Mouse (Mus musculus) myocyte (in vitro differentiated cells): ENCODE results near the gene Dnph1. TPM values are rescaled to one million over a fixed set of nuclear protein-coding genes. Genes with fewer than 3 reads are reported as not detected.

Source experiments
- H3K27me3 ChIP-seq: one replicate; pipeline ENCODE4 v1.6.1; 2011; ENCODE audit not compliant: control insufficient read depth, insufficient read depth, insufficient read length
- H3K36me3 ChIP-seq: one replicate; pipeline ENCODE4 v1.6.1; 2011; ENCODE audit not compliant: control insufficient read depth, insufficient read depth
- H3K4me2 ChIP-seq: one replicate; pipeline ENCODE4 v1.6.1; 2011; ENCODE audit warnings: low read depth, control low read depth
- H3K4me3 ChIP-seq: one replicate; pipeline ENCODE4 v1.5.1; 2011; ENCODE audit warnings: mild to moderate bottlenecking, control low read depth, moderate library complexity
- H3K79me2 ChIP-seq: one replicate; pipeline ENCODE4 v1.6.1; 2011; ENCODE audit not compliant: control insufficient read depth, insufficient read depth
- H3ac ChIP-seq: one replicate; pipeline ENCODE4 v1.6.1; 2011; ENCODE audit not compliant: control insufficient read depth, insufficient read length
- CEBPB ChIP-seq: IDR thresholded peaks from 2 replicates; pipeline ENCODE4 v1.6.1; 2011; ENCODE audit warnings: mild to moderate bottlenecking, moderate library complexity; ENCODE audit not compliant: poor library complexity, insufficient read depth, severe bottlenecking
- MYOG ChIP-seq, 3 experiments: IDR thresholded peaks; one replicate each; pipeline ENCODE4 v1.6.1; 2011; ENCODE audit warnings: control low read depth in 2 of 3, low read depth in 2 of 3, mild to moderate bottlenecking in 2 of 3; ENCODE audit not compliant: insufficient read length in 2 of 3, control insufficient read depth in 1 of 3, insufficient read depth in 1 of 3
- POLR2AphosphoS2 ChIP-seq: IDR thresholded peaks from one replicate; pipeline ENCODE4 v1.6.1; 2011; ENCODE audit warnings: low read depth, control low read depth; ENCODE audit not compliant: insufficient read length
- SRF ChIP-seq: IDR thresholded peaks from one replicate; pipeline ENCODE4 v1.6.1; 2011; ENCODE audit warnings: low read depth; ENCODE audit not compliant: control insufficient read depth, insufficient read length
- TCF12 ChIP-seq: IDR thresholded peaks from one replicate; pipeline ENCODE4 v1.6.1; 2011; ENCODE audit warnings: mild to moderate bottlenecking, control low read depth; ENCODE audit not compliant: poor library complexity, insufficient read depth, severe bottlenecking
- TCF3 ChIP-seq: IDR thresholded peaks from one replicate; pipeline ENCODE4 v1.6.1; 2011; ENCODE audit warnings: low read depth, control low read depth; ENCODE audit not compliant: insufficient read length
- polyA plus RNA-seq: library from polyadenylated mRNA; unstranded; fragments of >200 nt; fragmentation: generic; extraction: Trizol; gene quantifications from one replicate; pipeline ENCODE4 v1.2.1, GENCODE M21; 2012; ENCODE audit warnings: missing spikeins

The Dnph1 gene
- polyA plus RNA-seq, 1 experiment, result 22.6 TPM

DNA sequence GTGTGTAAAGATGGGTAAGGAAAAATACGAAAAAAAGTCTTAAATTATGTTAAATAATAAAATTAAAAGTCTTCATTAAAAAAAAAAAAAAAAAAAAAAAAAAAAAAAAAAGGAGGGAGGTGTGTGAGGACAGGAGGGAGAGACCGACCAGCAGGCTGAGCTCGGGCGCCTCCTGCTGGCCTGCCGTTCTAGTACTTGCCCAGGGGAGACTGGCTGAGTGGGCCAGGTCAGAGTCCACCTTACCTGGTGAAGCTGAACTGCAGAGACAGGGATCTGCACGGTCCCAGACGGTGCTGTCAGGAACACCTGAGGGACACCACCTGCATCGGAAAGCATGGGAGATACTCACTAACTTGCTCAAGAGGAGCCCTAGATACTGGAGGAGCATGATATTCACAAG lies 52.7 kb downstream of the Dnph1 start:
- H3K27me3 ChIP-seq, result no peaks in the 10 kb centered on the region
- peaks cover 7% of the 10 kb centered on the region for H3K36me3 ChIP-seq
- no peak overlapping the region for H3ac ChIP-seq
- peaks cover 35% of the 10 kb centered on the region for H3K79me2 ChIP-seq
- no peak overlapping the region for H3K4me3 ChIP-seq
- TF ChIP-seq CEBPB (no peak), MYOG (IDR thresholded peaks at IDR 0.05; ENCODE audit: control insufficient read depth in 1 of 3, insufficient read depth in 1 of 3, insufficient read length in 2 of 3, low read depth in 2 of 3) (no peak), POLR2AphosphoS2 (no peak), TCF12 (no peak), TCF3 (no peak), SRF (no peak)
- no peak overlapping the region for H3K4me2 ChIP-seq

Other genes starting within 250 kb of the Dnph1 start
- 105 TPM for gene Polr1c, start 248.7 kb upstream of the Dnph1 start, polyA plus RNA-seq
- 112 TPM for gene Yipf3, start 248.6 kb upstream of the Dnph1 start, polyA plus RNA-seq
- gene Lrrc73, start 243.2 kb upstream of the Dnph1 start, polyA plus RNA-seq, result 2.0 TPM
- gene Tjap1, start 213.7 kb upstream of the Dnph1 start, polyA plus RNA-seq, result 50.9 TPM
- gene Dlk2, start 199.3 kb upstream of the Dnph1 start, polyA plus RNA-seq, result 1.8 TPM
- gene Abcc10, start 168.4 kb upstream of the Dnph1 start, polyA plus RNA-seq, result 4.6 TPM
- gene Zfp318, start 113.0 kb upstream of the Dnph1 start, polyA plus RNA-seq, result 4.2 TPM
- gene Crip3, start 67.8 kb upstream of the Dnph1 start, polyA plus RNA-seq, result not detected
- gene Slc22a7, start 58.3 kb upstream of the Dnph1 start, polyA plus RNA-seq, result not detected
- gene Ttbk1, start 9.0 kb upstream of the Dnph1 start, polyA plus RNA-seq, result not detected
- 0.43 TPM for gene Cul9, start 49.7 kb downstream of the Dnph1 start, polyA plus RNA-seq
- 51.1 TPM for gene Srf, start 59.5 kb downstream of the Dnph1 start, polyA plus RNA-seq
- 15.6 TPM for gene Ptk7, start 132.8 kb downstream of the Dnph1 start, polyA plus RNA-seq
- 19.2 TPM for gene Klc4, start 149.3 kb downstream of the Dnph1 start, polyA plus RNA-seq
- gene Mrpl2, start 149.5 kb downstream of the Dnph1 start, polyA plus RNA-seq, result 248 TPM
- 44.4 TPM for gene Cul7, start 153.6 kb downstream of the Dnph1 start, polyA plus RNA-seq
- gene Rrp36, start 177.6 kb downstream of the Dnph1 start, polyA plus RNA-seq, result 45.8 TPM
- 145 TPM for gene Mea1, start 182.1 kb downstream of the Dnph1 start, polyA plus RNA-seq
- gene Klhdc3, start 184.2 kb downstream of the Dnph1 start, polyA plus RNA-seq, result 128 TPM
- 79.6 TPM for gene Ppp2r5d, start 208.4 kb downstream of the Dnph1 start, polyA plus RNA-seq
- gene Pex6, start 214.8 kb downstream of the Dnph1 start, polyA plus RNA-seq, result 29.6 TPM
- 0.11 TPM for gene Gnmt, start 232.5 kb downstream of the Dnph1 start, polyA plus RNA-seq